Mouse (Mus musculus) layer of hippocampus, postnatal 25 days (tissue): Measurements from ENCODE around the gene Mical3. TPM values are rescaled to one million over a fixed set of nuclear protein-coding genes. Genes with fewer than 3 reads are reported as not detected.
"Not testable (repeated sequence)": the region's sequence is repeated elsewhere in the genome, so short reads cannot be mapped to it uniquely, and the experiment has no call there.

Source experiments
- DNase-seq, 2 experiments: peaks; one replicate each; pipeline ENCODE4 v3.0.0; 2022; ENCODE audit warnings: mixed read lengths in 2 of 2, low spot score in 1 of 2; ENCODE audit errors: extremely low spot score in 1 of 2
- total RNA-seq, 2 experiments: library from RNA; stranded (reverse); gene quantifications; 2 replicates each; pipeline ENCODE4 v1.2.3; 2021

Mical3 gene
- total RNA-seq, 2 experiments from 2014 or later: 75.0 to 88.0 TPM

DNA sequence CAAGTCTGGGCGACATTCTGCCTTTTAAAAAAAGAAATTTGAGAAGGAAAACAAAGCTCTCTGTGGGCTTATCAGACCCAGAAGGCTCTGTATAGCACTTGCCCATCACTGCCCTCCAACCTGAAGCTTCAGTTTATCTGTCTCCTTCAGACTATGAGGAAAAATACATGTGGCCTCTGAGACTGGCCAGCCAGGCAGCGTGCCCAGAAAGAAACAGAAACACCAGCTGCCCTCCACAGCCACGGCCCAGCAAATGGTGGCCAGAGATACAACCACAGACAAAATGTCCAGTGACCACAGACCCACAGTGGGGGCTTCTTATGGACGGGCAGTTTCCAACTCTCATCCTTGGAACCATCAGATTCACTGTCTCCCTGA lies 216.3 kb downstream of the Mical3 start:
- DNase-seq: no peak

DNA sequence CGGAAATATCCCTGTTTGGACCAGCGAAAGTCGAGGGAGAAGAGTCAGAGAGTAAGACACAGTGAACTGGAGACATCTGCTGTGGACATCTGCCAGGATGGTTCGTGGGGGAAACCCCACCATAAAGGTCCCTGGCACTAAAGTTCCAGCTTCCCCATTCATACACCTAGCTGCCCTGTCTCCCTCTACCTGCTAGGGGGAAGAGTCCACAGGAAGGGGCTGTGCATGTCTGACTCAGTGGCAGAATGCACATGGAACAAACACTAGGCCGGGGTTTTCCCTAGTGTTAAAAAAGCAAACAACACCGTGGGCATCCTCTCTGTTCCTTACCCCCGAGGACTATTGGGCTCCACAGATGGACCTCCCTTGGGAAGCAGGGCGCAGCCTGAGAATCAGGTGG lies 217.0 kb downstream of the Mical3 start:
- no peak for DNase-seq

DNA sequence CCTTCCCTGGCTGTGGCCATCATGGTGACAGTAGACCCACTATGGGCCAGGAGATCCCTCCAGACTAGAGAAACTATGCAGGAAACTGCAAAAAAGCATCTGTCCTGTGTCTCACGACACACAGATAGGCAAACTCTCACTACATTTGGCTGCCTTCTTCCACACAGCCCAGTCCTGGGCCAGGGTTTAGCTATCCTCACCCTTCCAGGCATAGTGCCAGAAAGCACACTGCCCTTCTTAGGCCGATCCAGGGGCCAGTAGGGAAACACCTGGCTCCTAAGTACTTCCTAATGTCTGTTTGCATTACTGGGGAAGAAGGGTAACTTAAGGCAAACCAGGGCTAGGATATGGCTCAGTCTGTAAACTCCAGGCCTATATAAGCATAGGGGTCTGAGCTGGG lies 217.9 kb downstream of the Mical3 start:
- DNase-seq: no peak

DNA sequence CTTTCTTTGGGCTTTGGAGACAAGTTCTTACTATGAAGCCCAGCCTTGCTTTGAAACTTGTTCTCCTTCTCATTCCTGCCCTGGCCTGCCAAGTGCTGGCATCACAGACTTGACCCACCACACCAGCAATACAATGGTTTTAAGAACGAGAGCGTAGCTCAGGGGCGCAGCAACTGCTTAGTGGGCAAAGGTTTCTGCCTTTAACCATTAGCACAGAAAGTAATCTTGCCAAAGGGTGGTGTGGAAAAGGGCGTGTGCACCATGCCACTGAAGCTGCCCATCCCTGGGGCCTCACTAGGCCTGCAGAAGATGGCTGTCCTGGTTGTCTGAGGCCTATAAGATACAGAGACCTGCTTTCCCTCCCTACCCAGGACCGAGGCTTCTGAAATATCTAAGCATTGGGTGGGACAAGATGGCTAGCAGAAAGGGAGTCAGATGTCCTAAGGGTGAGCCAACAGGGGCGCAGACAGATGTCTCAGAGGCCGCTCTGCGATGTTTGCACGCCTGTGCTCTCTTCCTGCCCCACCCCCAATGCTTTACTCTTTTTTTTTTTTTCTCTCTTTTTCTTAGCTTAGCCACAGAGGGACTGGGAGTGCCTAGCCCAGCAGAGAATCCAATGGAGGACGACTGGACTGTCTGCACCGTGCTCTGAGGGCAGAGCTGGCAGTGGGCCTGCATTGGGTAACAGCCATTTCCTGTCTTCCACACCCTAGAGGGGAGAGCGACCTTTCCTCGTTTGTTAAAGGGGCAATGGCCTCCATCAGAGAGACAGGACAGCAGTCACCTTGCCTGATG lies 219.4 kb downstream of the Mical3 start:
- DNase-seq: no peak

DNA sequence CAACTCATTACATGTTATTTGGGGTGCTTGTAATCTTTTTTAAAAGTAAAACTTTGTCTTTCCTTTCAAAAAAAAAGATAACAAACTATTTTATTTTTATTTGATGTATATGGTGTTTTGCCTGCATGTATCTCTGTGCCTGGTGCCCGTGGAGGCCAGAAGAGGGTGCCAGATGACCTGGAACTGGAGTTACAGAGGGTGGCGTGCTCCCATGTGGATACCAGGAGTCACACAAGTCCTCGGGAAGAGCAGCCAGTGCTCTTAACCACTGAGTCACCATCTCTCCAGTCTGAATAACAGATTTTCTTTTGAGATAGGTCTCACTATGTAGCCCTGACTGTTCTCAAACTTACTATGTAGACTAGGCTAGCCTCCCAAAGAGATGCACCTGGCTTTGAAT lies 221.3 kb downstream of the Mical3 start:
- DNase-seq: no peak

DNA sequence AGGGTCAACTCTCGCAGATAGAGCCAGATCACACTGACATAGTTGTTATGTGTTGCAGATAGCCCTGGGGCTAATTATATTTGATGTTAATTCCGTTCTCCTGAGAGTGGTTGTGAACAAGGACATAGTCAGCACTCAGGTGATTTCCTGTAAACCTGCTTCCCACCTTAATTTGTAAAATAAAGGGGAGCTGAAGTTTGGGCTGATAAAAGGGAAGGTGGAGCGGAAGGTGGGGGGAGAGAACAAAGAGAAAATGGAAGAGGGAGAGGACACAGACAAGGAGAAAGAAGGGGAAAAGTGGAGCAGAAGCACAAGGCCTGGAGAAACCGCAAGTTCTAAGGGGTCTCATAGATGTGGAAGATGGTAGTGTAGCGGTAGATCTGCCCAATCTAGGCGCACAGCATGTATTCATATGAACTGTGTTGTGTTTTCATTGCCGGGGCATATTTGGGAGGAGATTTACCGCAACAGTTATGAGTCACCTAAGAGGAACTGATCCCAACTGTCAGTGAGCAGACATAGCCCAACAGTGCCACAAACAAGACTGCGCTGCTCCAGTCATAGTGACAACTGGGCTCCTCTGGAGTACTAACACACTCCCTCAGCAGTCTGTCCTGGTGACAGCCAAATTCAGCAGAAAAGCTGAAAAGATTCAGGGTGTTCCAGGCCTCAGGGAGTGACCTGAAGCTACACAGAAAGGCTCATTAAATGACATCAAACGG lies 222.8 kb downstream of the Mical3 start:
- DNase-seq: not testable (repeated sequence)

DNA sequence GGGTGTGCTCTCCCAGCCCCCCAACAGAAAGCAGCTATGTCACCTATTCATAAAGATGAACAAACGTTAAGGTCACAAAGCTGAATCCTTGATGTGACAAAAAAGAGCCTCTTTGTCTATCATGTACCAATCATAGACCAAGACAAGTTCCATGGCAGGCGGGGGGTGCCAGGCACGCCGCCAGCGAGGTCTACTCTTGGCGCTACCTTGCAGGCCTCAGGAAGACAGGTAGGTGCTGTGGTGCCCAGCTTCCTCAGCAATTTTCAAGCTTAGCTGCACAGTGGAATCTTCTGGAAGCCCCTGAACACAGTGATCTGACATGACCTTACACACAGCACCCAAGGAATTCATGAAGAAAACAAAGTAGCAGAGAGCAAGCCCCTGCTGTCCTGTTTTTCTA lies 224.3 kb downstream of the Mical3 start:
- DNase-seq: no peak

DNA sequence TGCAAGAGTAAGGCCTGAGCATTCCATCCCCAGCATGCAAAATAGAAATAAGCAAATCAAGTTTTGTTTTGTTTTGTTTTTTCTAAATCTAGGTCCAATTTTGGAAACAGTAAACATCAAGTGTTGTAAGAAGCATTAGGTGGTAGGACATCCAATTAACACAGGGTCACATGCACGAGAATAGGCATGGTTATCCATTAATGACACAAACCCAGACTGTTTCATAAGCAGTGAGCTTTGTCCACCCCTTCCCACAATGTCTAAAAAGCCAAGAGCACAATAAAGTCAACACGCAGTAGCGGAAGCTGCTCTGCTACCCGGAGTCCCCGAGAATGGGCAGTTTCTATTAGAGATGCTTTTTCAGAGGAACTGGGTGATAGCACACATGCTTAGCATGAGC lies 225.7 kb downstream of the Mical3 start:
- no peak for DNase-seq

DNA sequence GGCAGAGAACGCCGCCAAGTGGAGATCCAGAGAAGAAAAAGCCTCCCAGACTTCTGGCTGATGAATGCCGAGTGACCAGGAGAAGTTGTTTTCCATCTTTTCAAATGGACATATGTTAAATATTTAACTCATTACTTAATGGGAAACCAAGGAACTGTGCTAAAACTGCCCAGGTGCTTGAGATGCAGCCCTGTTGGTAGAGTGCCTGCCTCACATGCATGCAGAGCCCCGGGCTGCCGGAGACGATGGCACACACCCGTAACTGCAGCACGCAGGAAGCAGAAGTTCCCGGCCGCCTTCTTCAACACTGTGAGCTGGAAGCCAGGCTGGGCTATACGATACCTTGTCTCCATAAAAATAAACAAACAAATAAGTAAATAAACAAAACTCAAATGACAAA lies 226.8 kb downstream of the Mical3 start:
- no peak for DNase-seq

DNA sequence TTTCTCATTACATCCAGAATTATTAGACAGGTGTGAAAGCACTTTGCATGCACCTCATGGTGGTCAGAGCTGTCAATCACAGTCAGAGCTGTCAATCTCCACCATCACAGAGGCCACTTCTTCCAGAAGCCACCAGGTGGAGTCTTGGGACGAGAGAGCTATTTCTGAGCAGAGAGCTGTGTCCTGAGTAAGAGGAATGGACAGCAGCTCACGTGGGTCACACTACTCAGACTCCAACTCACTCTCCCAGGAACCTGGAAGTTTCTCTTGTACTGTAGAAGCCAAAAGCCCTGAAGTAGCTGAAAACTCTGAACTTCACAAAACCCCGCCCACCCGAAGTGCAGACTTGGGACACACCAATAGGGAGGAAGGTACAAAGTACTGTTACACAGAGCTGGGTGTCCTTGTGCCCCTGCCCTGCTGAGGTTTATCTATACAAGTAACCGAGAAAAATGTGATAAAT lies 227.3 kb downstream of the Mical3 start:
- DNase-seq: no peak

DNA sequence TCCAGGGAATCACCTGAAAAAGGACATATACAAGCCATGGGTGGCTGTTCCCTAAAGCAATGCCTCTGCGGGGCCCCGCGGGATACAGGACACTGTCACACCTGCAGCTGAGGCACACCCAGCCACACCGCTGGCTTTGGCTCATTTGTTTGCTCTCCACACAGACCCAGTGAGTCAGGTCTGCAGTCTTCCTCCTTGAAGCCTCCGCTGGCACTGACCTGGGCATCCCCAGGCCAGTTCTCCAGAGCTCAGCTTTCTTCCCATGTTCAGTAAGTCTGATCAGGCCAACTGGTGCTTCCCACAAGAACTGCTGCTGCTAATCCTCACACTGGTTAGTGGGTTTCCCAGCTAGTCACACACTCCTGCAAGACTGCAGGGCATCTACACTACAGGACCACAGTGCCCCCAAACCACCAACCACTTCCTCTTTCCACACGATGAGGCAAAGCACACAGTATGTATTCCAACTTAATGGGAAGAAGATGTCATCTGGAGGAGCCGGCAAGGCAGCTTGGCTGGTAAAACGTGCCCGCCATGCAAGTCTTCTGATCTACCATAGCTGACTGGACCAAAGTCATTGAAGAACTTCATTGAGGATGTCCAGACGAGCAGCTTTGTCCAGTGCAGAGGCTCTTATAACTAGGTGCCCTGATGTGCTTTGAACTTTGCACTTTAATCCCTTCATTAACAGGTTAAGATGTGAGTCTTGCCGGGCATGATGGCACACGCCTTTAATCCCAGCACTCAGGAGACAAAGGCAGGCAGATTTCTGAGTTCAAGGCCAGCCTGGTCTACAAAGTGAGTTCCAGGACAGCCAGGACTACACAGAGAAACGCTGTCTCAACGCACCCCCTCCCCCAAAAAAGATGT lies 228.8 kb downstream of the Mical3 start:
- DNase-seq: no peak

DNA sequence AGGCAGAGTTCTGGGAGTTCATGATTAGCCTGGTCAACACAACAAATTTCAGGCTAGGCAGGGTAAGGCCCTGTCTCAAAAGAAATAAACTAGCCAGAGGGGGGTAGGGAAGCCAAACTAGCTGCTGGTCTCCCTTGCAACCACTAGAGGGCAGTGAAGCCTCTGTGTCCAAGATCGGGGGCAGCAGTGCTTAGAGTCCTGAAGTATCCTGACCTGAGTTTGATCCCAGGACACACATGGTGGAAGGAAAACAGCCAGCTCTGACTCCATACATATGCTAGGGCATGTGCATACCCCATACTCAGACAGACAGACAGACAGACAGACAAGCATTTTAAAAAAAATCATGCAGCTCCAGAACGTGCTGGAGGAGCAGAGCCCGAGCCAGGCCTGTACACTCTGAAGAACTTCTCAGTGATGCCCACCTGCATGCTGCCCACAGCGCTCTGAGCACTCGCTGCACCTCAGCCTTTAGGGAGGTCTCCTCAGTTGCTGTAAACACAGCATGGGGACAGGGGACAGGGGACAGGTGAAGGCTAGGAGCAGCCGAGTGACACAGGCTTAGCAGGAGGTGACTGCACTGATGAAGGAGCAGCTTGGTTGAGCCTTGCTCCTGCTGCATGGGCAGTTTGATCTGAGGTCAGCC lies 232.5 kb downstream of the Mical3 start:
- peak in 1 of 2 experiments; percentile 23 for DNase-seq

DNA sequence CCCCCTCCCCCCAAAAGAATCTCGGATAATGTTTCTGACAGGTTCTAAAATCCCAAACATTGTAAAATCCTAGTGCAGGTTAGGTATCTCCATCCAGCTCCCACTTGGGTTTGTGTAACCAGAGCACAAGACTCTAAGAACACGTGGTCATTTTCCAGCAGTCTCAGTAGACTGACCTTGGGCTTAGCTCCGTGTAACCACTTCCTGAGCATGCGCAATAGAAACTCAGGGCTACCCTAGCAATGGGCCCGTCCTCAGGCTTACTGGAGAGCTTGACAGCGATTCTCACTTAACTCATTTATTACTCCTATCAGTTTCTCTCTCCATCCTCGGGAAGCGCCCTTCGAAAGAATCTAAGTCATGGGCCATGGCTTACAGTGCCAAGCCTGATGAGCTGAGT lies 236.3 kb downstream of the Mical3 start:
- DNase-seq: no peak

DNA sequence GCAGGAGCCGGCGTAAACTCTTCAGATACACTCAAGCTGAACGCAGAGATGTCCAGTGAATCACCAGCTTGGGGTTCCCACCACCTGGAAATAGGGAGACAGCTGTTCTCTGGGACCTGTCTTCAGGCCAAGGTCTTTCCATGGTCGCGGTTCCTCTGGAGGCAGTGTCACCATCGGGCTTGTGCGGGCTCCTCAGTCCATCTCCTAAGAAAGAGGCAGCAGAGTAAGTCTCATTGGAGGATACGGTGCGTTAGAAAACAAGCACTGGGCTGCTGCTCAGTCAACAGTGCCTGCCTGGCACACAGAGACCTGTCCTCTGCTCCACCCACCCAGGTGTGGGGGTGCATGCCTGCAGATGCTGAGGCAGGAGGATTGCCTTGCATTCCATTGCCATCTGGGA lies 236.7 kb downstream of the Mical3 start:
- DNase-seq: no peak

DNA sequence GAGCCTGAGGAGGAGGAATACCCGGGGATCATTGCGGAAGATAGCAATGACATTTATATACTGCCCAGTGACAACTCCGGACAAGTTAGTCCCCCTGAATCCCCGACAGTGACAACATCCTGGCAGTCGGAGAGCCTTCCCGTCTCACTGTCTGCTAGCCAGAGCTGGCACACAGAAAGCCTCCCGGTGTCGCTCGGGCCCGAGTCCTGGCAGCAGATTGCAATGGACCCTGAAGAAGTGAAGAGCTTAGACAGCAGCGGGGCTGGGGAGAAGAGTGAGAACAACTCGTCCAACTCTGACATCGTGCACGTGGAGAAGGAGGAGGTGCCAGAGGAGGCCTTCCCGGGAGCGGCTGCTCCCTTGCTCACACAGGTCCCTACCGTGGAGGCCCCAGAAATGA lies 244.1 kb downstream of the Mical3 start:
- no peak for DNase-seq

DNA sequence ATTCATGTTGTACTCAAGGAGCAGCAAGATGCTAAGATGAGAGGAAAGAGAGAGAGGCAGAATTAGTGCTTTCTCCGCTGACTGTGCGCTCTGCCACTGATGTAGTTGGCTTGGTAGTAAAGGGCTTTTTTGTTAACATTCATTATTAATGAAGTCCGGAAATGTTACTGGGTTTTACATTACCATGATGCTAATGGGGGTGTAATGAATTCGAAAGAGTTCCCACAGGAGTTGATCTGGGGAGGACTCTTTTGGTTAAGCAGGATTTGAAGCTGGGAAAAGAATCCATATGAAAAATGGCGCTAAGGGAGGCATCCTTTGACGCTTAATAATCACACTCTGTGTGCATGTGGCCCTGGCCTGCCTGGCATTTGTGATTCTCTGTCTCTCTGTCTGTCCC lies 246.4 kb downstream of the Mical3 start:
- DNase-seq: no peak

Other genes with a start within 250 kb of the Mical3 start
- 10 to 100 TPM; 13.5 to 16.5 TPM for gene Bid, start 214.1 kb downstream of the Mical3 start, total RNA-seq
- gene Pex26, start 52.7 kb upstream of the Mical3 start, total RNA-seq: 10 to 100 TPM; 11.0 to 11.9 TPM
- 1 to 10 TPM; 4.3 to 5.3 TPM for gene Tuba8, start 79.7 kb upstream of the Mical3 start, total RNA-seq
- under 1 TPM; 0.26 to 0.30 TPM for gene Usp18, start 114.9 kb upstream of the Mical3 start, total RNA-seq
- gene Slc6a13, start 169.2 kb upstream of the Mical3 start, total RNA-seq: 1 to 10 TPM; 7.4 to 8.5 TPM
- gene Slc6a12, start 212.1 kb upstream of the Mical3 start, total RNA-seq: 1 to 10 TPM; 1.7 TPM